Mouse (Mus musculus): ENCODE results near the gene Kdm4c. TPM values are rescaled to one million over a fixed set of nuclear protein-coding genes. Genes with fewer than 3 reads are reported as not detected.

Kdm4c gene
- polyA plus RNA-seq, 1 experiment from 2014 or later: 19.4 TPM

GRCm38 (mm10) chr4:74287851-74288250, 45.6 kb downstream of the Kdm4c start:
- whole genome bisulfite sequencing: 85% methylated on average over 3 of the region's 3 CpGs
- DNase-seq (ENCODE audit: low spot score): no peak

GRCm38 (mm10) chr4:74294726-74295125, 52.4 kb downstream of the Kdm4c start:
- ATAC-seq (ENCODE audit: low FRiP score) (no peak), DNase-seq (ENCODE audit: low spot score) (no peak)
- peaks cover 11% of the 10 kb centered on the region for H3K36me3 ChIP-seq (replicated peaks; ENCODE audit: control insufficient read depth, insufficient read depth)
- H3K4me1 ChIP-seq (replicated peaks; ENCODE audit: control insufficient read depth, insufficient read depth, low read length): no peaks in the 10 kb centered on the region
- no peak overlapping the region for H3K27ac ChIP-seq
- H3K9me3 ChIP-seq (ENCODE audit: control insufficient read depth, low read length): no peaks in the 10 kb centered on the region
- 80% methylated on average over 3 of the region's 3 CpGs for WGBS
- H3K4me2 ChIP-seq (replicated peaks): no peak overlapping the region
- no peaks in the 10 kb centered on the region for H3K27me3 ChIP-seq (ENCODE audit: control insufficient read depth, insufficient read depth, low read length)
- no peak overlapping the region for H3K9ac ChIP-seq
- H3K4me3 ChIP-seq (replicated peaks; ENCODE audit: low read length): no peak overlapping the region

More at GRCm38 (mm10) chr4:74287851-74288250, 45.6 kb downstream of the Kdm4c start:
- H3K36me3 ChIP-seq (replicated peaks; ENCODE audit: control insufficient read depth, insufficient read depth): peaks cover 6% of the 10 kb centered on the region
- no peaks in the 10 kb centered on the region for H3K27me3 ChIP-seq (ENCODE audit: control insufficient read depth, insufficient read depth, low read length)
- no peak overlapping the region for H3K4me3 ChIP-seq (replicated peaks; ENCODE audit: low read length)
- H3K4me2 ChIP-seq (replicated peaks): no peak overlapping the region
- no peaks in the 10 kb centered on the region for H3K9me3 ChIP-seq (ENCODE audit: control insufficient read depth, low read length)
- H3K4me1 ChIP-seq (replicated peaks; ENCODE audit: control insufficient read depth, insufficient read depth, low read length): no peaks in the 10 kb centered on the region
- no peak overlapping the region for H3K9ac ChIP-seq
- ATAC-seq (ENCODE audit: low FRiP score): no peak
- no peak overlapping the region for H3K27ac ChIP-seq

- Histone ChIP-seq H3K27me3 (ENCODE audit: control insufficient read depth, insufficient read depth, low read length) (no peaks in the 10 kb centered on the region), H3K4me3 (replicated peaks; ENCODE audit: low read length) (no peak overlapping the region), H3K9me3 (ENCODE audit: control insufficient read depth, low read length) (no peaks in the 10 kb centered on the region), H3K36me3 (replicated peaks; ENCODE audit: control insufficient read depth, insufficient read depth) (no peaks in the 10 kb centered on the region; the same call in 1 of the 2 replicates), H3K4me1 (replicated peaks; ENCODE audit: control insufficient read depth, insufficient read depth, low read length) (no peaks in the 10 kb centered on the region), H3K27ac (no peak overlapping the region), H3K4me2 (replicated peaks) (no peak overlapping the region), H3K9ac (no peak overlapping the region)
- no peak for ATAC-seq (ENCODE audit: low FRiP score)
- 92% methylated on average over 5 of the region's 5 CpGs for WGBS
- no peak for DNase-seq (ENCODE audit: low spot score)
Observed at GRCm38 (mm10) chr4:74305315-74306105, 63.2 kb downstream of the Kdm4c start.

GRCm38 (mm10) chr4:74311135-74311534, 68.8 kb downstream of the Kdm4c start:
- Histone ChIP-seq H3K4me3 (replicated peaks; ENCODE audit: low read length) (no peak overlapping the region), H3K9me3 (ENCODE audit: control insufficient read depth, low read length) (no peaks in the 10 kb centered on the region), H3K27me3 (ENCODE audit: control insufficient read depth, insufficient read depth, low read length) (no peaks in the 10 kb centered on the region), H3K27ac (no peak overlapping the region), H3K4me1 (replicated peaks; ENCODE audit: control insufficient read depth, insufficient read depth, low read length) (no peaks in the 10 kb centered on the region), H3K36me3 (replicated peaks; ENCODE audit: control insufficient read depth, insufficient read depth) (peaks cover 7% of the 10 kb centered on the region; the same call in 1 of the 2 replicates), H3K4me2 (replicated peaks) (no peak overlapping the region), H3K9ac (no peak overlapping the region)
- 97% methylated on average over 5 of the region's 5 CpGs for WGBS
- ATAC-seq (ENCODE audit: low FRiP score) (no peak), DNase-seq (ENCODE audit: low spot score) (no peak)

- no peak overlapping the region for H3K4me3 ChIP-seq (replicated peaks; ENCODE audit: low read length)
- DNase-seq (ENCODE audit: low spot score): no peak
- no peaks in the 10 kb centered on the region for H3K27me3 ChIP-seq (ENCODE audit: control insufficient read depth, insufficient read depth, low read length)
- H3K4me2 ChIP-seq (replicated peaks): no peak overlapping the region
- no peaks in the 10 kb centered on the region for H3K9me3 ChIP-seq (ENCODE audit: control insufficient read depth, low read length)
- no peaks in the 10 kb centered on the region for H3K4me1 ChIP-seq (replicated peaks; ENCODE audit: control insufficient read depth, insufficient read depth, low read length)
- no peak overlapping the region for H3K9ac ChIP-seq
- peaks cover 16% of the 10 kb centered on the region; the same call in 1 of the 2 replicates for H3K36me3 ChIP-seq (replicated peaks; ENCODE audit: control insufficient read depth, insufficient read depth)
- no peak overlapping the region for H3K27ac ChIP-seq
- WGBS: 100% methylated on average over 2 of the region's 2 CpGs
- ATAC-seq (ENCODE audit: low FRiP score): no peak
Observed at GRCm38 (mm10) chr4:74312858-74313257, 70.6 kb downstream of the Kdm4c start.

- 91% methylated on average over 5 of the region's 5 CpGs for WGBS
- DNase-seq (ENCODE audit: low spot score): no peak
- H3K9ac ChIP-seq: no peak overlapping the region
Observed at GRCm38 (mm10) chr4:74315388-74315787, 73.1 kb downstream of the Kdm4c start.

GRCm38 (mm10) chr4:74319313-74319712, 77.0 kb downstream of the Kdm4c start:
- 100% methylated on average over 1 of the region's 1 CpGs for whole genome bisulfite sequencing
- ATAC-seq (ENCODE audit: low FRiP score) (no peak), DNase-seq (ENCODE audit: low spot score) (no peak)
- H3K36me3 ChIP-seq (replicated peaks; ENCODE audit: control insufficient read depth, insufficient read depth): peaks cover 21% of the 10 kb centered on the region; the same call in 1 of the 2 replicates
- no peaks in the 10 kb centered on the region for H3K4me1 ChIP-seq (replicated peaks; ENCODE audit: control insufficient read depth, insufficient read depth, low read length)
- H3K27ac ChIP-seq: no peak overlapping the region
- H3K9me3 ChIP-seq (ENCODE audit: control insufficient read depth, low read length): no peaks in the 10 kb centered on the region
- no peak overlapping the region for H3K4me3 ChIP-seq (replicated peaks; ENCODE audit: low read length)
- H3K27me3 ChIP-seq (ENCODE audit: control insufficient read depth, insufficient read depth, low read length): no peaks in the 10 kb centered on the region
- H3K4me2 ChIP-seq (replicated peaks): no peak overlapping the region
- no peak overlapping the region for H3K9ac ChIP-seq

More at GRCm38 (mm10) chr4:74315388-74315787, 73.1 kb downstream of the Kdm4c start:
- H3K4me1 ChIP-seq (replicated peaks; ENCODE audit: control insufficient read depth, insufficient read depth, low read length): no peaks in the 10 kb centered on the region
- peaks cover 18% of the 10 kb centered on the region; the same call in 1 of the 2 replicates for H3K36me3 ChIP-seq (replicated peaks; ENCODE audit: control insufficient read depth, insufficient read depth)
- H3K4me2 ChIP-seq (replicated peaks): no peak overlapping the region
- no peak overlapping the region for H3K4me3 ChIP-seq (replicated peaks; ENCODE audit: low read length)
- H3K27me3 ChIP-seq (ENCODE audit: control insufficient read depth, insufficient read depth, low read length): no peaks in the 10 kb centered on the region
- ATAC-seq (ENCODE audit: low FRiP score): no peak
- H3K27ac ChIP-seq: no peak overlapping the region
- no peaks in the 10 kb centered on the region for H3K9me3 ChIP-seq (ENCODE audit: control insufficient read depth, low read length)

GRCm38 (mm10) chr4:74357479-74357878, 115.2 kb downstream of the Kdm4c start:
- DNase-seq (ENCODE audit: low spot score) (no peak), ATAC-seq (ENCODE audit: low FRiP score) (no peak)
- H3K27me3 ChIP-seq (ENCODE audit: control insufficient read depth, insufficient read depth, low read length): no peaks in the 10 kb centered on the region
- no peak overlapping the region for H3K27ac ChIP-seq
- H3K4me2 ChIP-seq (replicated peaks): no peak overlapping the region
- H3K9ac ChIP-seq: no peak overlapping the region
- no peaks in the 10 kb centered on the region for H3K9me3 ChIP-seq (ENCODE audit: control insufficient read depth, low read length)
- no peaks in the 10 kb centered on the region for H3K4me1 ChIP-seq (replicated peaks; ENCODE audit: control insufficient read depth, insufficient read depth, low read length)
- H3K4me3 ChIP-seq (replicated peaks; ENCODE audit: low read length): no peak overlapping the region
- 99% methylated on average over 4 of the region's 4 CpGs for WGBS
- peaks cover 65% of the 10 kb centered on the region for H3K36me3 ChIP-seq (replicated peaks; ENCODE audit: control insufficient read depth, insufficient read depth)

GRCm38 (mm10) chr4:74360274-74360673, 118.0 kb downstream of the Kdm4c start:
- no peak for DNase-seq (ENCODE audit: low spot score)

More at GRCm38 (mm10) chr4:74360274-74360673, 118.0 kb downstream of the Kdm4c start:
- Histone ChIP-seq H3K27me3 (ENCODE audit: control insufficient read depth, insufficient read depth, low read length) (no peaks in the 10 kb centered on the region), H3K27ac (no peak overlapping the region), H3K4me1 (replicated peaks; ENCODE audit: control insufficient read depth, insufficient read depth, low read length) (no peaks in the 10 kb centered on the region), H3K4me2 (replicated peaks) (no peak overlapping the region), H3K4me3 (replicated peaks; ENCODE audit: low read length) (no peak overlapping the region), H3K9ac (no peak overlapping the region), H3K9me3 (ENCODE audit: control insufficient read depth, low read length) (no peaks in the 10 kb centered on the region), H3K36me3 (replicated peaks; ENCODE audit: control insufficient read depth, insufficient read depth) (peaks cover 49% of the 10 kb centered on the region)
- 98% methylated on average over 3 of the region's 3 CpGs for WGBS
- ATAC-seq (ENCODE audit: low FRiP score): no peak
